Mouse (Mus musculus): ENCODE results near the gene Ttc16.

Gene Ttc16

DNA sequence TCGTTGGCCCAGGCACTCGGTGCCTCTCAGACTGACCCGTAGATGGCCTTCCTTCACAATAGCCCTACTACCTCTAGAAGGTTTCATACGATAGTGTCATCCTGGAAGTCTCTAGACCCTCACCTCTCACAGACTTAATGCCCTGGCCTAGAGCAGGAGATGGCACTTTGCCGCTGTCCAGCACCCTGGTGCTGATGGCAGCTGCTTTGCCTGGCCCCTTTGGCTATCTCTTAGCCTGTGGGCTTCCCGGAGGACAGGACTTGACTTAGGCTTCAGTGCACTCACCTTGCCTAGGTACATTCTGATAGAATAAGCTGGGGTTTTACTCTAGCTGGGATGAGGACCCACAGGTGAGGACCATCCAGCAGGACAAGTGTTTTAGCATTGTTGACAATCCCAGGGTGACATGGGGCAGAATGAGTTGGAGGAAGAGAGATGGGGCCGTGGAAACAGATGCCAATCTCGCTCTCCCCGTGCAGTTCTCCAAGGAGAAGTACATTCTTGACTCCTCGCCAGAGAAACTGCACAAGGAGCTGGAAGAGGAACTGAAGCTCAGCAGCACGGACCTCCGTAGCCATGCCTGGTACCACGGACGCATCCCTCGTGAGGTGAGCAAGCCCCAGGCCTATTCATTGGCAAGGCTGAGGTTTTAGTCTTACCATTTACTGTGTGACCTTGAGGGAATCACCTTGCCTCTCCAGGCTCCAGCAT lies 31.0 kb downstream of the Ttc16 start:
- DNase-seq (ENCODE audit: low spot score in 2 of 2) = no peak

DNA sequence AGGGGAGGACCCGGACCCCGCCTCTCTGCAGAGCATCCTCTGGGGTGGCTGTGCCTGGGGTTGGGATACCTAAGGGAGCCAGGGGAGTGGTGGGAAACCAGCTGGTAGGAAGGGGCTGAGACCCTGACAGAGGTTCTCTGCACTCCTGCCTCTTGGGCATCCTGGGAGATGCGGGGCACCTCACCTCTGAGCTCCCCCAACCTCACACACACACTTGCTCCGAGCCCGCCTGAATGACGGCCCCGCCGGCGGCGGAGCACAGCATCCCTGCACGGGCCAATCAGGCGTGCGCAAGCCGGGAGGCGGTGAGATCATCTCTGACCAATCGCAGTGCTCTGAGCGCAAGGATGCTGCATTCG lies 33.3 kb downstream of the Ttc16 start:
- no peak for DNase-seq (ENCODE audit: low spot score in 2 of 2)

DNA sequence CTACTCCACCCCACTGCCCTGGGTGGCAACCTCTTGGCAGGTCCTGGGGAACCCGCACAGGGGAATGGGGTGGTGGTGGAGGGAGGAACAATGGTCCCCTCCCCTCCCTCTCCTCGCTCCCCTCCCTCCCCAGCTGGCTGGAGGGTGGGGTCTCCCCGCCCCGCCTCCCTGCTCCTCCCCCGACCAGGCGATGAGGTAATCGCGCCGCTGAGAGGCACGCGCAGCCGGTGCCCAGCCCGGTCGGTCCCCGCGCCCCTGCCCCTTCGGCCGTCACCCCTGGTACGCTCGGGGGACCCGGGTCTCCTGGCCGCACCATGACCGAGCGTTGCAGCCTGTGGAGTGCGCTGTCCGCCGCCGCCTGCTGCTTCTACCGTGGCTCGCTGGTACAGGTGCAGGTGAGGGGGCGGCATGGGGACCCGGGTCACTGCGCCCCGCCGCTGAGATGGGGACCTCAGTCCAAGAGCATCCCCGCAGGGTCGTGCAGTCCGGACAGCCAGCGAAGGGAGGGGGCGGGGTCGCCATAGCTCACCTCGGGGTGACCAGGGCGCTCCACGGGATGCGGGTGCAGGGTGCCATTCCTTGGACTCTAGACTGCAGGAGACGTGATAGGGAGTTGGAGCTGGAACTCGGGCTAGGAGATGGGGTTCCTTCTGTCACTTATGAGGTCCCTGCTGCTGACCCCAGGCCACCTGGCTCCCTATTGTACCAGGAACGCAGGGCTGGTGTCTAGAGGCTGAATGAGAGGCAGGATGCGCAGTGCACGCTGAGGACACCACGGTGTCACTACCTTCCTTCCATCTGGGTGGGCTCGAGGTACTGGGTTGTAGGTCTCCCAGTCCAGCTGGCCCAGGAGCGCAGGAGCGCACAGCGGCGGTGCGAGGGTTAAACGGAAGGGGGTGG lies 33.9 kb downstream of the Ttc16 start:
- peak in 1 of 2 experiments; percentile 30 for DNase-seq (ENCODE audit: low spot score in 2 of 2)

DNA sequence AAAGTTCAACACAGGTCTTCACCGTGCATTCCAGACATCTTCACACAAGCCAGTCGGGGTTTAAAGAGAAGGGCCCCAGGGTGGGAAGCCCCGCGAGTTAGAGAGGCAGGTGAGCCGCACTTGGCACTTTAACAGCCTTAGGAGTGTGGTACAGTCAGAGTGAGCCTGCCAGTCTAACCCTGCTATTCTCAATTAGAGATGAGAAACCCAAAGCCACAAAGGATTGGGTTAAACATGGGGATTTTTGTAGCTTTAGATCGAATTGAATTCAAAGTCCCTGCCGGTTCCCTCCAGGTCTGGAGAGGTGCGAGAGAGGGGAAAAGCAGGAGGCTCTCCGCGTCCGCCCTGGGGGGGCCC lies 34.5 kb downstream of the Ttc16 start, which contains the start of gene 6330409D20Rik:
Gene 6330409D20Rik (minus strand): TSS at position 101 of the 357 bp plus-strand sequence.
- no peak for DNase-seq (ENCODE audit: low spot score in 2 of 2)

DNA sequence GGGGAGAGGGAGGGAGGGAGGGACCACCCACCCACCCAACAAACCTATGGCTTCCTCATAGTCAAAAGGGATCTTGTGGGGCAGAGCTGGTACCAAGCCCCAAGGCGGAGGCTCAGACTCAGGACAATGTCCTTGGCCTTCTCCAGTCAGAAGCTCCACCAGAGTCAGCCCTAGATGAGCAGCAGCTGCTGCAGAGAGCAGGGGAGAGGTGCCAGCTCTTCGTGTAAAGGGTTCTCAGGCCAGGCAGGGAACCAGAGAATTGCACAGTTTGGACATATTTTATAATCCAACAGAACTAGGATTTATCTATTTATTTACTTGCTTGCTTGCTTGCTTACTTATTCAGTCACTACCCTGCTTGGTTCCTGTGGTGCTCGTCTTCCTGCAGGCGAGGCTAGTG lies 36.1 kb downstream of the Ttc16 start:
- no peak for DNase-seq (ENCODE audit: low spot score in 2 of 2)

DNA sequence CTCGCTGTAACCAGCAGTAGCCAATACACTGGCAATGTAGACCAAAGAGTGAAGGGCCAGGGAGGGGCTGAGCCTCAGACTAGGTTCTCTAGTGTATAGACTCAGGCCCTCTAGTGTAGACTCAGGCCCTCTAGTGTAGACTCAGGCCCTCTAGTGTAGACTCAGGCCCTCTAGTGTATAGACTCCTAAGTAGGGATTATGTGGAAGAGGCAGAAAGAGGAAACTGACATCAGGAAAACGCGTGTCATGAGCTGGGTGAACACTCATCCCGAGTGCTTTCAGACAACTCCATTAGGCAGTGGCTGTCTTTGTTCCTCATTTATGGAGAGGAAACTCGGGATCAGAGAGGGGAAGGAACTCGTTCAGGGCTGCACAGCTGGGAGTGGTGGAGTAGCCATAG lies 38.4 kb downstream of the Ttc16 start:
- no peak for DNase-seq (ENCODE audit: low spot score in 2 of 2)

DNA sequence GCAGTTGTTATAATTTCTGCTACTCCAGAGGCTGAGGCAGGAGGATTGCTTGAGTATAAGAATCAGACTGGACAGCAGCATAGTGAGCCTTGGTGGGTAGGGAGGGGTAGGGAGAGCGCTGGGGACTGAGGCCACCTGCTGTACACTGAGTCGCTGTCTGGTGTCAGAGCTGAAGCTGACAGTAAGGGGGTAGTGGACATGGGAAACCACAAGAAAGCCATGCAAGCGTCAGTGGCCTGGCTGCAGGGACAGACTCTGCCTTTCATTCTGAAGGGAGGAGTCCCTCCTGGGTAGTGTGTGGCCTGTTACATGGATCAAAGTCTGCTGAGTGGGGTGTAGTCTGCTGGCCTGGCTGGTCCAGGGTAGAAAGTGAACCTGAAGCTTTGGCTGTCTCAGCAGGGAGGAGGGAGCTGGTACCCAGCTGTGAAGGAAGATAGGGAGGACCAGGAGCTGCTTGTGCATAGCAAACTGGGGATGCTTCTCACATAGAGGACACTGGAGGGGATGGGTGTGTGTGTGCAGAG lies 39.1 kb downstream of the Ttc16 start:
- DNase-seq (ENCODE audit: low spot score in 2 of 2) = no peak

DNA sequence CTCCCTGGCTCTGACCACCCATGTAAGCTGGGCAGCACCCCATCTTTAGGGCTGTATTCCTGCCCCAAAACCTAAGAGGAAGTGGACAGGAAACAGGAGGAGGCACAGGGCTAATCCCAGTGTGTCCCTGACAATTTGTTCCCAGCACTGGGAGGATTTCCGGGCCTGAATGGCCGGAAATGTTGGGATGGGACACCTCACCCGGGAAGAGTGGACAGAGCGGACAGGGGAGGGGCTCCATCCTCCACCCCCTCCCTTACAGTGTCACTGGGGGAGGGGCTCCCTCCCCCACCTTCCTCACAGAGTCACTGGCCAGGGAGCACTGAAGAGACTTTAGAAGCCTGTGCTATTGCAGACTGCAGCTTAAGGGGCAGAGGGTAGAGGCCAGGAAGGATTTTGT lies 40.5 kb downstream of the Ttc16 start:
- DNase-seq (ENCODE audit: low spot score in 2 of 2) = peak; percentile 84 to 94

DNA sequence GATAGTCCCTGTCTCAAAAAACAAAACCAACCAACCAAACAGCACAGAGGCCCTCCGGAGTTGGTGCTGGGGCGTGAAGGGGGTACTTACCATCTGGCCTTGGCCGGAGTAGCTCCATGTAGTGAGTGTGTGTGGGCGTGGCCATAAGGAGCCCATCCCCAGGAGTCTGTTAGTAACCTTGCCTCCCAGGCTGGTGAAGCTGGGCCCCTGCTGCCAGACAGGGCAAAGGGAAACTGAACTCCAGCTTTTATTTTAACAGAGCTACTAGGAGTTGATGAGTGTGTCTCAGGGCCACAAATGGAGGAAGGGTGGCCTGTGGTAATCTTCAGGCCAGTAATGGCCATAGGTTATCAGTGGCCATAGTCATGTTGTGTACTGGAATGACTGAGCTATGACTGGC lies 41.0 kb downstream of the Ttc16 start:
- peak; percentile 30 to 58 for DNase-seq (ENCODE audit: low spot score in 2 of 2)

DNA sequence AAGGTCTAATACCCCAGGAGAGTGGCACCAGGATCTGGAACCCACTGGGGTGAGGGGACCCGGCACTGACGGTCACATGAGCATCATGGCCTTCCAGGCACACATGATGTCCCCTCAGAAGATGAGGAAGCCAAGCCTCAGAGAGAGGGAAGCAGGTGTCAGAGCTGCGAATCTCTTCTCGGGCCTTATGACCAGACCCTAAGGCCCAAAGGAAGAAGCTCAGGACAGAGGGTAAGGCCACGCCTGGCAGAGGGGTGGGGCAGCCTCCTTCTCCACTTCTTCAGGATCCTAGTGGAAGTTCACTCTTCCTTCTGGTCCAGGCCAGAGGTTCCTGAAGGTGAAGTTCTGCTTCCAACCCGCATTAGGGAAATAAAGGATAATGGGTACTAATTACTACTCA lies 42.7 kb downstream of the Ttc16 start:
- peak in 1 of 2 experiments; percentile 68 for DNase-seq (ENCODE audit: low spot score in 2 of 2)

DNA sequence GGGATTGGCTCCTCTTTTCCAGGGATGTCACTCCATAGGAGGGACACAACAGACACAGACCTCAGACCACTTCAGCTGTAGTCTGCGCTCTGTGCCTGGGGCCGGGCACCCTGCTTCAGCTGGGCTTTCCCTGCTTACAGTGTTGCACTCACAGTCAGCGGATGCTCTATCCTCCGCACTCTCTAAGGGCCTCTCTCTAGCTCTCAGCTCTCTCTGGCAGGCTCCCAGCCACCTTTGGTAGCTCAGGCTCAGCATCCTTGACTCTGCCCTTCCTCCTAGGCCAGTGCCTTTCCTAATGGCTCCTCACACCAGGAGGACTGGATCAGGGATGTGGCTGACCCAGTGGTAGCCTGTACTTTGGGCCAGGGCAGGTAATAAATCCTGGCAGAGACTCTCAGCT lies 43.5 kb downstream of the Ttc16 start:
- no peak for DNase-seq (ENCODE audit: low spot score in 2 of 2)

DNA sequence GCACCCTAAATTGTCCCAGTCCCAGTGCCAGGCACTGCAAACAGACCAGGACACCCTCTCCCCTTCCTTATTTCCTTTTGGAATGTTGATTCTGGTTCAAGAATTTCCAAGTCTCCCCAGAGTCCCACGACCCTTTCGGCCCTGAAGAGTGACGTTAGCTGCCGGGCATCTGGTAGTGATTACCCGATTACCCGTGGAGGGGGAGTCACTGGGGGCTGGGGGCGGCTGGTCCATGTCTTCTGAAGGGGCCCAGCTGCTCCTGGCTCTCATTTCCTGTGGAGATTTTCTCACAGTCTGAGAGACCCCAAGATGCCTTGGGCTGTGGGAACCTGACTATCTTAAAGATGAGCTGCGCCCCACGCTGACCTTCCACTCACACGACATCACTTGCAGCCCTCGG lies 44.6 kb downstream of the Ttc16 start:
- DNase-seq (ENCODE audit: low spot score in 2 of 2) = peak in 1 of 2 experiments; percentile 31

DNA sequence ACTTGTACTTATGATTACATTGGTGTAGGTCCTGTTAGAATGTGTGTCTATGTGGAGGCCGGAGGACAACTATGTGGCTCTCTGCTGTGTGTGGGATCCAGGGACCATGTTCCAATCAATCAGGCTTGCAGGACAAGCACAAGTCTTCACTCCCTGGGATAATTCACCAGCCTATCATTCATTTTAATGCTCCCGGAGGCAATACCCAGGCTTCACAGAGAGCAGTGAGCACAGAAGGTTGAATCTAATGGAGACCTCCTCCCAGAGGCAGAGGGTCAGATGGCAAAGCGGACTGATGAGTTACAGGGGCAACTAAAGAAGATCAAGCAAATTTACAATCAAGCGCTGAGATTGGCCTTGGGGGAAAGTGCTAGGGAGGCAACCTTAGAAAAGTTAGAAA lies 45.9 kb downstream of the Ttc16 start:
- no peak for DNase-seq (ENCODE audit: low spot score in 2 of 2)

DNA sequence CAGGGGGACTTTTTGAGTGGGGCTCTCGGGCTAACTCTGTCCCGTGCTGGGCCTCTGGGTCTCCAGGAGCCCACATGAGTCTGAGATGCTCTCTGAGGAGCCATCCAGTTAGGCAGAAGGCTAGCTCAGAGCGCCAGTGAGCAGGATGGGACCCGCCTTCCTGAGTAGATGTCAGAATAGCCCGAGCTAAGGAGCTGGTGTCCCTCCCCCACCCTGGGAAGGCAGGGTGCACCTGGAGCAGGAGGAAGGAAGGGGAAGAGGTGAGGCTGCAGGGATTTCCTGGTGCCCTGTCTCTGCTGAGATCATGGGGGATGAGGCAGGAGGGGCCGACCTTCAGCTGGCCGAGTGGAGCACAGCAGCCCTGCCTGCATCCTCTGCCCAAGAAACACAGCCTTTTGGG lies 47.0 kb downstream of the Ttc16 start:
- DNase-seq (ENCODE audit: low spot score in 2 of 2) = peak; percentile 74 to 91

DNA sequence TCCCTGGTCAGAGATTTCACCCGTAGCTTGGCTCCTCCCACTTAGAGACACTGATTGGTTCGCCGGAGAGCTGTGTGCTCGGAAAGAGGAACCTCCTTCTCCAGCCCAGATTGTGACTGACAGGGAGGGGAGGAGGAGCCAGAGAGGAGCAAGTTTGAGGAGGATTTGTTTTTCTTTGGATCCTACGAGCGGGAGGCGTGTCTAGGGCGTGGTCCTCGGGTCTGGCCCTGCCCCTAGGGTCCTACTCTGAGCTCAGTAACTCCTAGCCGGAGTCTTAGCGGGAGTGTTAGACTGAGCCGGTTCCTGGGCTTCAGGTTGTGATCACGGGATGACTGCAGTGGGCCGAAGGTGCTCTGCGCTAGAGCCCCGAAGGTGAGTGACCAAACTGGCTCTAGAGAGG lies 48.0 kb downstream of the Ttc16 start:
- peak; percentile 98 for DNase-seq (ENCODE audit: low spot score in 2 of 2)

DNA sequence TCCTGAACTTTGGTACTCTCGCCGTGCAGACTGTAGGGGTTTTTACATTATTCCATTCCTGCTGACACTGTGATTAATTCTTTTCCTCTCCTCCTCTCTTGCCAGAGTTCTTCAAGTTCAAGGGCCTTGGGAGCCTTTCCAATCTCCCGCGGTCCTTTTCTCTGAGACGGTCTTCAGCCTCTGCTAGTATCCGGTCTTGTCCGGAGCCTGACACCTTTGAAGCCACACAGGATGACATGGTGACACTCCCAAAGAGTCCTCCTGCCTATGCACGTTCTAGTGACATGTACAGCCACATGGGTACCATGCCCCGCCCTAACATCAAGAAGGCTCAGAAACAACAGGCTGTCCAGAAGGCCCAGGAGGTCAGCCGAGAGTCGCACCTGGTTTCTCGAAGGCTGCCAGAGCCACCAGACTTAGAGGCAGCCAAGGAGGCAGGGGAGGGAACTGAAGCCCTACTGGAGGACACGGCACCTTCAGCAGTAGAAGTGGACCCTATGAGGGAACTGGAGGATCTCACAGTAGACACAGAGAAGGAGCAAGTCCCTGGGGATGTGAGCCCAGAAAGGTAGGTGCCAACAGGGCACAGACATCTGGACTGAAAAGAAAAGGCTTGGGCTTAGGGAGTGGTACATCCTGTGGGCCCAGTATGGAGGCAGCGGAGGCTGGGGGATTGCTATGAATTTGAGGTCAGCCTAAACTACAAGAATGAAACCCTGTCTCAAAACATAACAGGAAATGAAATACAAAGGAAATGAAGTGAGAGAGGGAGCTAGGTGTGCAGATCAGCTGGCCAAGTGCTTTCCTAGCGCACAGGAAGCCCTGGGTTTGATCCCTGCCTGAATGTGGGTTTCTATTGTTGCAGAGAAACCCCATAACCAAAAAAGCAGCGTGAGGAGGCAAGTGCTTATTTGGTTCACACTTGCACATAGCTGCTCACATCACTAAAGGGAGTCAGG lies 50.3 kb downstream of the Ttc16 start:
- DNase-seq (ENCODE audit: low spot score in 2 of 2) = no peak

DNA sequence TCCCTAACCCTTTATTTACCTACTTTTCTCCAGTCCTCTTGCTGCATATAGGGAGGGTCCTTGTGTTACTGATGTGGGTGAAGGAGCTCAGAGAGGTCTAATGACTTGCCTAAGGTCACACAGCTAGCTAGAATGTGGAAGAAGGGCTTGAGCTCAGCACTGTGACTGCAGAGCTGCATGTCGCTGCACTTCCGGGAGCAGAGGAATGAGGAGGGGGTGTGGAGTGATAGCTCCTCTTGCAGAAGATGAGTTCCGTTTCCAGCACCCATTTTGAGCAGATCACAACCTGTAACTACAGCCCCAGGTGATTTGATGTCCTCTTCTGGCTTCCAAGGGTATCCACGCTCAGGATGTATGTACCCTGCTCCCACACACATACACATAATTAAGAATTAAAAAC lies 51.3 kb downstream of the Ttc16 start:
- no peak for DNase-seq (ENCODE audit: low spot score in 2 of 2)

DNA sequence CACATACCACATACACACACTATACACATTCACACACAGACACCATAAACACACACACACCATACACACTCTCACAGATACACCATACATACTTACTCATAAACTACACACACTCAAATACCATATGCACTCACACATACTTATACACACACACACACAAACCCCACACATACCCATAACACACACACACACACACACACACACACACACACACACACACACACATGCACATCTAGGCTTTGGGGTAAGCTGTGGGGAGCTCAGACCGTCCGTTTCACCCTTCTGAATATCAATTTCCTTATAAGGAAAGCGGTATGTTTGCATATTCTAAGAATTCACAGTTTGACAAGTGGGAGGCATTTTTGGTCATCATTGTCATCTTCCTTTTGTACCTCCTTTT lies 52.9 kb downstream of the Ttc16 start:
- no peak for DNase-seq (ENCODE audit: low spot score in 2 of 2)

DNA sequence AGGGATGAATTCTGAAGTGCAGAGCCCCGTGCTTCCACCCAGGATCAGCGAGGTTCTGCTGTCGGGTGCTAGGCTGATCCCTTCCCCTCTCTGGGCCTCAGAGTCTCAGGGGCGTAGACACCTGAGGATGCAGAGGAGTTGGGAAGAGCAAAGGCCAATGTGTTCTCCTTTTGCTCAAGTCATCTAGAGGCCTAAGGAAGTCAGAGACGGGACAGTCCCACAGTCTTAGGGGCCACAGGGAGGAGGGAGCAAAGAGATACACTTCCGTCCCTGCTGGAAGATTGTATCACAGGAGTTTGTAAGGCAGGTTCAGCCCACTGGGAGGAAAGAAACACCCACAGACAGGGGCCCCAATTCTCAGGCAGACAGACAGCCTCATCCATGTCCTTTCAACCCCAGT lies 53.4 kb downstream of the Ttc16 start:
- DNase-seq (ENCODE audit: low spot score in 2 of 2) = no peak

DNA sequence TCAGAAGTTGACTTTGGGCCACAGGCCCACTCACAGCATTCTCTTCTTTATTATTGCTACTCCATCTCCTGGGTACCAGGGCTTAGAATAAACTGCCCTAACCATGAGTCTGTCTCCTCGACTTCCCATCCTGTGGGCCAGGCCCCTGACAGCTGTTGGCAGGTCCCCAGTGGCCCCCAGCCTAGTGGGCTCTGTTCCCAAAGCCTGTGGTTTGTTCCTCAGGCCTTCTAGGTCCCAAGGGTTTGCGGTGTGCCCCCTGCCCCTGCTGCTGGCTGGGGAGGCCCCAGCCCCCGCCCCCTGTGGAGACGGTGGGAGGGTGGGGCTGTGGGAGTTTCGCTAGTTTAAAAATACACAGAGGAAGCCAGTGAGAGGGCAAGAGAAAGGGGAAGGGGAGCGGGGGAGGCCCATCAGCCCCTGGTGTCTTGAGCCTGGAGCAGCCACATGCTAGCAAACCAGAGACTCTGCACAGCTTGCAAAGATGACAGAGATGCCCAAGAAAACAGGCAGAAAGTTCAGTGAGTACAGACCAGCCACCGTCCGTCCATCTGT lies 54.7 kb downstream of the Ttc16 start, which contains the start of gene Sh2d3c:
Gene Sh2d3c (plus strand): TSS at position 375 of the 549 bp plus-strand sequence.
- DNase-seq (ENCODE audit: low spot score in 2 of 2) = no peak

DNA sequence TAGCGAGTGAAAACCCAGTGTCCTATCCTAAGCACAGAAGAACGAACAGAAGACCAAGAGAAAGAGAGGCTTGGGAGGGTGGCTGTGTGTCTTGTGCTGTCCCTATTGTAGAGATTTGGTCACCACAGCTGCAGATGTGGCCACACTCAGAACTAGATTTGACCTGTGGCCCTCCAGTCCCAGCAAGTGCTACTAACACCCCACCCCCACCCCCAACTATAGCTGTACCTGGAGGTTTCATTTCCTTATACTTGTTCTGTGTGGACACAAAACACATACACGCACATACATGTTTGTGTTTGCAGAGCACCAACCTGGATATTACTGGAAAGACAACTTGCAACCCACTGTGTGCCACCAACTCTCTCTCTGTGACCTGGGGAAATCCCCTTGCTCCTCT lies 55.4 kb downstream of the Ttc16 start:
- DNase-seq (ENCODE audit: low spot score in 2 of 2) = no peak

Data from heart, adult 9 months (tissue).